Mouse (Mus musculus) urinary bladder, adult 2 months (tissue): ENCODE measurements around the gene Scgb1b15. TPM values are rescaled to one million over a fixed set of nuclear protein-coding genes. Genes with fewer than 3 reads are reported as not detected.
"Not testable (repeated sequence)": the region's sequence is repeated elsewhere in the genome, so short reads cannot be mapped to it uniquely, and the experiment has no call there.

Source experiments
- DNase-seq: peaks from one replicate; pipeline ENCODE4 v3.0.0; 2022; ENCODE audit warnings: low spot score
- polyA plus RNA-seq: library from polyadenylated mRNA; depleted of rRNA; stranded (reverse); fragments of >200 nt; gene quantifications from 2 replicates; pipeline ENCODE4 v1.2.3, GENCODE M21; 2012; rRNA removed

The Scgb1b15 gene
- polyA plus RNA-seq = not detected in 2 replicates

DNA sequence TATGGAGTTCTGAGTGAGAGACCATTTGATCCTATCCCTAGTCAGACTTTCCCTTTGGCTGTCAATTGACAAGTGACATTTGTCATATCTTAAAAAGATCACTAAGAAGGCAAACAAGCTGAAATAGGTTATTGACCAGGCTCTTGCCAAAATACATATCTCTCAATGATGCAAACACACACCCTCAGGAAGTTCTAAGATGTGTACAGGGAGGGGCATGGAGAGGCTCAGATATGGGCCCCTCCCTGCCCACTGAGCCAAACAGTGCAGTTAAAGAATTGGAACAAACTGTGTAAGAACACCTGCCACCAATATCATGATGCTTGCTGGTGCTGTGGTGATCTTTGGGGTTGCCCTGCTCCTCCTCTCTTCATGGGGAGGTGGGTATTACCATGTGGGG, at the start of gene Scgb1b15:
TSS of gene Scgb1b15 (plus strand) at position 301 of the 400 bp plus-strand sequence.
- DNase-seq = not testable (repeated sequence)

DNA sequence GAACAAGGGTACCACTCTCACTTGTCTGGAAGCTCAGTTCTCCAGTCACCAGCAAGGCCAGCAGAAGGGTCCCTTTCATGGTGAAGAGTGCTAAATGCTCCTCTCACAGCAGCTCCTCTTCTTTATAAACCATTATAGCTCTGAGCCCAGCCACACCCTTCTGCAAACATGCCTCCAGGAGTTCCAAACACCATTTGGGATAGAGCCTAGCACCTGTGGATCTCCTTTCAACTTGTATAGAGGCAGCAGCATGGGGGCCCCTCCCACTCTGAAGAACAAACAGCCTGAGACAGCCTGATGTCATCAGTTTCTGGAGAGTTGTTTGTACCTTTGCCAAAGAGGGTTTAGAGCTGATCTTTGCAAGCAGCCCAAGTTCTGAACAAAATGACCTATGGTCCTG, 6.8 kb upstream of the Scgb1b15 start, which contains the start of gene Scgb2b15:
TSS of gene Scgb2b15 (minus strand) at position 101 of the 400 bp plus-strand sequence.
- not testable (repeated sequence) for DNase-seq

Other genes with a start within 250 kb of the Scgb1b15 start
- gene Scgb2b15, start 6.9 kb upstream of the Scgb1b15 start, polyA plus RNA-seq = not detected in 2 replicates
- gene Scgb2b17, start 220.0 kb downstream of the Scgb1b15 start, polyA plus RNA-seq = not detected in 2 replicates
- gene Scgb1b17, start 226.9 kb downstream of the Scgb1b15 start, polyA plus RNA-seq = not detected in 2 replicates